In genomic region chr6:72667021-72667420, GRCm38 (mm10) we compare ENCODE assay signal across 9 mouse cellular contexts. TPM values are rescaled to one million over a fixed set of nuclear protein-coding genes. Genes with fewer than 3 reads are reported as not detected.
A peak's percentile ranks its signal among the peaks of the same experiment; 100 is the strongest.
DNase-seq lines count a peak whose midpoint lies in the region; ATAC-seq and TF ChIP-seq lines count a peak whose summit lies in the region.
"Had no signal": no experiment of that assay in that cellular context is flagged by ENCODE, and none has a peak within 500 bp of the region (broad histone marks: within the 10 kb centered on the region; RNA-seq: fewer than 3 reads in every experiment).

No protein-coding gene starts in this region.

- TF ChIP-seq POLR2A in embryonic fibroblast, embryonic 13.5 days (IDR thresholded peaks at IDR 0.05; ENCODE audit: low read depth, low read length): no peak

- no peaks in the 10 kb centered on the region for H3K4me1 ChIP-seq in hindbrain, embryonic 14.5 days (replicated peaks; ENCODE audit: control insufficient read depth, insufficient read depth, low read length)
- peaks cover 9% of the 10 kb centered on the region; the same call in 1 of the 2 replicates for H3K4me1 ChIP-seq in hindbrain, embryonic 10.5 days (replicated peaks)
- H3K4me1 ChIP-seq in embryonic fibroblast, embryonic 13.5 days (ENCODE audit: control insufficient read depth, insufficient read depth, low read length): peaks cover 6% of the 10 kb centered on the region; the same call in 1 of the 2 replicates
- H3K4me1 ChIP-seq in midbrain, embryonic 10.5 days: peaks cover 10% of the 10 kb centered on the region

- no peak overlapping the region for H3K4me3 ChIP-seq in hindbrain, embryonic 14.5 days (replicated peaks; ENCODE audit: low read length)
- H3K4me3 ChIP-seq in hindbrain, embryonic 10.5 days: no peak overlapping the region
- no peak overlapping the region for H3K4me3 ChIP-seq in embryonic fibroblast, embryonic 13.5 days (ENCODE audit: insufficient read depth, low read length)
- no peak overlapping the region for H3K4me3 ChIP-seq in midbrain, embryonic 10.5 days
- H3K4me3 ChIP-seq: erythroblast, embryonic 14.5 days had no signal

- peak; percentile 61; the same call in 1 of the 2 replicates for TF ChIP-seq CTCF in embryonic fibroblast, embryonic 13.5 days (IDR thresholded peaks at IDR 0.05; ENCODE audit: borderline replicate concordance, insufficient read depth, low read length)

- WGBS in hindbrain, embryonic 14.5 days: 60% methylated on average over 4 of the region's 4 CpGs
- WGBS in hindbrain, embryonic 10.5 days: 75% methylated on average over 4 of the region's 4 CpGs
- 31% methylated on average over 4 of the region's 4 CpGs for whole genome bisulfite sequencing in large intestine, adult 2 months
- 78% methylated on average over 4 of the region's 4 CpGs for WGBS in midbrain, embryonic 10.5 days

- no peaks in the 10 kb centered on the region for H3K27me3 ChIP-seq in hindbrain, embryonic 14.5 days (ENCODE audit: control insufficient read depth, insufficient read depth, low read length)
- H3K27me3 ChIP-seq in hindbrain, embryonic 10.5 days (ENCODE audit: insufficient read depth, poor library complexity, severe bottlenecking): no peaks in the 10 kb centered on the region
- no peaks in the 10 kb centered on the region for H3K27me3 ChIP-seq in midbrain, embryonic 10.5 days (ENCODE audit: low read depth, poor library complexity, severe bottlenecking)

- no peak overlapping the region for H3K9ac ChIP-seq in hindbrain, embryonic 14.5 days

- no peak overlapping the region for H3K27ac ChIP-seq in hindbrain, embryonic 14.5 days
- no peak overlapping the region for H3K27ac ChIP-seq in hindbrain, embryonic 10.5 days
- no peak overlapping the region for H3K27ac ChIP-seq in embryonic fibroblast, embryonic 13.5 days (ENCODE audit: insufficient read depth, low read length)
- H3K27ac ChIP-seq in midbrain, embryonic 10.5 days (replicated peaks): no peak overlapping the region

- DNase-seq in hindbrain, embryonic 14.5 days (ENCODE audit: low spot score): peak; percentile 46
- DNase-seq in hindbrain, embryonic 10.5 days (ENCODE audit: low spot score): no peak
- DNase-seq in CD4-positive, CD25-positive, alpha-beta regulatory T cell, adult 2 months (ENCODE audit: low read depth, low spot score): peak; percentile 76
- DNase-seq in adrenal gland, adult (ENCODE audit: inconsistent age in 2 of 2, low spot score in 1 of 2): peak; percentile 60 to 90
- DNase-seq in large intestine, adult 2 months (ENCODE audit: low read depth, low spot score): peak; percentile 37
- DNase-seq in retina, embryonic 14.5 days (ENCODE audit: low spot score): peak; percentile 74
- no peak for DNase-seq in midbrain, embryonic 10.5 days (ENCODE audit: low spot score)

- ATAC-seq in hindbrain, embryonic 14.5 days (ENCODE audit: low FRiP score): no peak

- H3K36me3 ChIP-seq in hindbrain, embryonic 14.5 days (replicated peaks; ENCODE audit: control insufficient read depth, insufficient read depth): no peaks in the 10 kb centered on the region
- 0 out of 2 replicates have a peak, but pooled peaks cover 3% of the 10 kb centered on the region for H3K36me3 ChIP-seq in hindbrain, embryonic 10.5 days
- no peaks in the 10 kb centered on the region for H3K36me3 ChIP-seq in midbrain, embryonic 10.5 days

- no peaks in the 10 kb centered on the region for H3K9me3 ChIP-seq in hindbrain, embryonic 14.5 days (ENCODE audit: control insufficient read depth, low read length)
- H3K9me3 ChIP-seq in hindbrain, embryonic 10.5 days: no peaks in the 10 kb centered on the region
- no peaks in the 10 kb centered on the region for H3K9me3 ChIP-seq in midbrain, embryonic 10.5 days (replicated peaks)

- H3K4me2 ChIP-seq in hindbrain, embryonic 14.5 days (replicated peaks): no peak overlapping the region

RNA-seq across cellular contexts. Expression of gene Tgoln1, which starts 50.2 kb away (rescaled TPM):
- 43.0 and 49.2 TPM in 2 replicates for polyA plus RNA-seq in hindbrain, embryonic 14.5 days (2014; fragmentation: Nextera tagmentation; extraction: Ambion mirVana)
- 32.7 and 34.7 TPM in 2 replicates for polyA plus RNA-seq in hindbrain, embryonic 10.5 days (2016; fragmentation: Nextera tagmentation; extraction: Ambion mirVana)
- polyA plus RNA-seq in embryonic fibroblast, embryonic 13.5 days (2011; ENCODE audit: insufficient read length, low read depth, missing spikeins): 50.0 and 52.7 TPM in 2 replicates
- polyA plus RNA-seq in large intestine, adult 2 months (2012; rRNA removed): 33.6 and 40.9 TPM in 2 replicates
- 33.3 and 35.4 TPM in 2 replicates for polyA plus RNA-seq in midbrain, embryonic 10.5 days (2016; fragmentation: Nextera tagmentation; extraction: Ambion mirVana)

Comparison
In these comparisons a context has a peak if more than half of its experiments do, and no peak if none do; other contexts are left out.
1. DNase-seq: peak in hindbrain, embryonic 14.5 days (single experiment), CD4-positive, CD25-positive, alpha-beta regulatory T cell, adult 2 months (single experiment), adrenal gland, adult (2 of 2), large intestine, adult 2 months (single experiment) and retina, embryonic 14.5 days (single experiment); none in hindbrain, embryonic 10.5 days (single experiment) and midbrain, embryonic 10.5 days (single experiment).